Mouse (Mus musculus) cerebellum, postnatal 25 days (tissue): Measurements from ENCODE around the gene Pgam1.
"Not testable (repeated sequence)": the region's sequence is repeated elsewhere in the genome, so short reads cannot be mapped to it uniquely, and the experiment has no call there.

Experiments
- DNase-seq, 2 experiments: peaks; one replicate each; pipeline ENCODE4 v3.0.0; 2021; ENCODE audit warnings: mixed read lengths in 2 of 2

The Pgam1 gene

DNA sequence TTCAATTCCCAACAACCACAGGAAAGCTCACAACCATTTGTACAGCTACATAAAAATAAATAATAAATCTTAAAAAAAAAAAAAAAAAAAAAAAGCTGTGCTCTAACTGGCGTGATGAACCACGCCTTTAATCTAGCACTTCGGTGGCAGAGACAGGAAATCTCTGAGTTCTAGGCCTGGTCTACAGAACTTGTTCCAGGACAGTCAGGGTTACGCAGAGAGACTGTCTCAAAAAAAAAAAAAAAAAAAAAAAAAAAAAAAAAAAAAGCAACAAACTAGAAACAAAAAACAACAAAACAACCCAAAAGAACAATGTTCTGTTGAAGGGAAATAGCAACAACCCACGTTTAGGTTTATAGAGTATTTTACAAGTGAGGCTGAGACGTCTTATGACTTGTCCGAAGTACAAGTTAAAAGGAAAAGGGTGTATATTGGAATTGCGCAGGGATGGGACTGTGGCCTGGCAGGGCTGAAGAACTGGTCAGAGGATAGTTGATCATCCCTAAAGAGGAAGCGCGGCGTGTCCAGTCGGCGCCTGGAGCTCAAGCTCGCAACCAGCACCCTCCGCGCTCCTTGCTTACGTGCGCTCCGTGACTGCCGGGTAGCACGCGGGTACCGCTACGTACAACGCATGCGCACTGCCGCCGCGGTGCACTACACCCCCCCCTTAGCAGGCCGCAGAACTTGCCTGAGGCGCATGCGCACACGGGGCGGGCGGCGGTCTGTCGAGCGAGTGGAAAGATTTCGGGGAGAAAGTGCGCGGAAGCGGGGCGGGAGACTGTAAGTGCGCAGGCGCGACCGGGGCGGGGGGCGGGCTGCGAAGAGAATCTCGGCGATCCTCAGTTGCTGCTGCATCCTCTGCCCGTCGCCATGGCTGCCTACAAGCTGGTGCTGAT lies at the start of gene Pgam1:
Gene Pgam1 (plus strand): TSS at position 746 of the 896 bp plus-strand sequence.
- DNase-seq, result peak; percentile 97 to 99

DNA sequence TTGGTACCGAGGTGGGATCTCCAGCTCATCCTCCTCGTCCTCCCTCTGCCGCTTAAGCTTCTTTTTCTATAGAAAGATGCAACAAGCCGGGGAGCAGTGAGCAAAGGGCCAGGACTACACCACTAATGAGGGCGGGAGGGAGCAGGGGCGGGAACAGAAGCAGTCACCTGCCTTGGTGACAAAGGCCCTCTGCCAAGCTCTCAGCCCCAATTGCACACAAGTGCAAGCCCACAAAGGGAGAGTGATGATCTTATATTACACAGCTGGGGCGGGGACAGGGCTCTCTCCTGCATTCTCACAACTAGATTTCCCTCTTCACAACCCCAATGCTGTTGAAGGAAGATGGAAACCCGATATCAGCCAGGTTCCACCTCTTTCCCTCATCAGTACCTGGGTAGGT lies 45.0 kb upstream of the Pgam1 start:
- no peak for DNase-seq

DNA sequence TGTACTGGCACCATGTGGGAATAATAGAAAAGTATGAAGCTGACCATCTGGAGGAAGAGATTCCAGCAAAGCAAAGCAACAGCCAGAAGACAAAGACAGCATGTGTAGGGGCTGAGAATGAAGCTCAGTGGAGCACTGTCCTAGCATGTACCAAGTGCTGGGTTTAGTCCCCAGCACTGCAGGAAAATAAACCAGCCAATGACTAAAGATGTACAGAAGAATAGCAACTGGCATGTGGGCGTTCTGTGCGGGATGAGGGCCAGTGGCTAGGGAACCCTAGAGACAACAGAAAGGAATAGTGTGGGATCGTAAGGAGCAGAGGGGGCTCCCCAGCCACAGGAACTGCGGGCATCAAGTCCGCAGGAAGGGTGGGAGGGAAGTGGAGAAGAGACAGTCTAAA lies 42.4 kb upstream of the Pgam1 start:
- no peak for DNase-seq

DNA sequence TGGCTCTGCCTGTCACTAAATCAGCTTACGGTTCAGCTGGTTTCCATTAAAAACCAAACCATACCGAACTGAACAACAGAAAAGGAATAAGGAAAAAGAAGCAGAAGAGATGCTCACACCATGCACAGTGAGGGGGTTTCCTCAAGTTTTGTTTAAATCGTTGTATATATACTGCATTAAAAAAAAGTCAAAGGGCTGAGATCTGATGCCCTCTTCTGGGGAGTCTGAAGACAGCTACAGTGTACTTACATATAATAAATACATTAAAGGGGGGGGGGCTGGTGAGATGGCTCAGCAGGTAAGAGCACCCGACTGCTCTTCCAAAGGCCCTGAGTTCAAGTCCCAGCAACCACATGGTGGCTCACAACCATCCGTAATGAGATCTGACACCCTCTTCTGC lies 41.8 kb upstream of the Pgam1 start:
- DNase-seq, result not testable (repeated sequence)

DNA sequence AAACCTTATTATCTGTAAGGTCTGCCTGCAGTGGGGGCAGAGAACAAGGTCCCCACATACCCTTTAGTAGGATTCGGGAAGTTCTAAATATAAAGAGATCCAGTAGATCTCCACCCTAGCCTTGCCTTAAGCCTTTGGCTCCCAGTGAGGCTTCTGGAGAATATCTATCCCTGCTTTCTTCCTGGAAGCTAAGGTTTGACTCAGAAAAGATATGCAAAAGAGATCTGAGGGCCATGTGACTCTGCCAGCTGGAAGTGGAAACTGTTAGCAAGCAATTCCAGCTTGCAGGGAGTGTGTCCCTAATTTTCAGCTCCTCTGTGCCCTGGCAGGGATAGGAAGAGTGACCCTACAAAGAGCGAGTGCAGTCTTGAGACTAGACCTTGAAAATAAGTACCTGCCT lies 39.4 kb upstream of the Pgam1 start:
- no peak for DNase-seq

DNA sequence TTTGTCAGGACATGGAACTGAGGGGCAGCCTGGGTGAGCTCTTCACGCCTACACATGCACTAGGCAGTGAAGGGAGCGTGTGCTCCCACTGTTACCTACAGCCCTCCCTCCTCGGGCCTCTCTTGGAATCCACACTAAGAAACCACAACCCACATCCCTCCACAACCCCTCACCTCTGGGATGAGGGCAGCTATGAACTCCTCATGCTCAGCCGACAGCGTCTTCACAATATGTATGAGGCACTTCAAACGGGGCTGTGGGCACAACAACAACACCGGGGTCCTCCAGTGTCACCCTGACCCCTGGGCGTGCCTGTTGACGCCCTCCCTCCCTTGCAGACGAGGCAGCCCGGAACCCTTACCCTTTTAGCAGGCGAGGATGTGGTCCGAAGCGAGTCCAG lies 37.4 kb upstream of the Pgam1 start:
- no peak for DNase-seq

DNA sequence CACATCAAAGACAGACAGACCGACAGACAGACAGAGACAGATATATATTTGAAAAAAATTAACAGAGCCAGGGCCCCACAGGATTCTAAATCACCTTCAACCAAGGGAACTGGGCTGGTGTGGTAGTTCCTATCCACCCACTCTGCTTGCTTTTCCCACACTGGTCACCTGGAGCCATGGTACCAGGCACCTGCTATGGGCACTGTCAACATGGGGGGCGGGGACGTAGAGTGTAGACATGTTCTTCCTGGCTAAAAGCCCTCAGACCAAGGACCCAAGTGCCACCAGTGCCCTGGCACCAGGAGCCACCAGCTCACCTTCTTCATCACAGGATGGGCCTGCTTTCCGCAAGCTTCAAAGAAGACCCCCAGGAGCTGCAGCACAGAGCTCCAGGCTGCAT lies 29.9 kb upstream of the Pgam1 start:
- no peak for DNase-seq

DNA sequence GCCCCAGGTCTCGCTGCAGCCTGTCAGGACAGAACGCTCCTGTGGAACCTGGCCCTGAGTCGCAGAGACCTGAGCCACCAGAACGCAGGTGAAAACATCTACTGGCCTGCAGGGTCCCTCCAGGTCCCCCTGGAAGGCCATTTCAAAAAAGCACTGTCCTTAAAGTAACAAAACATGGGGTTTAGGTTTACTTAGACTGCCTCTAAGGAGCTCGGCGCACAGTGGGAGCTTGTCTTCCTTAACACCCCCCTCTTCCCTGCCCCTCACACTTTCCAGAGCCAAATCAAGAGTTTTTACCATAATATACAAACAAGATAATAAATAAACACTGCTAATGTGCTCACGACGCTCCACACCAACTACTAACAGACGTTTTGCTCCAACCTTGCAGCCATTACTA lies 27.8 kb upstream of the Pgam1 start:
- DNase-seq, result no peak

DNA sequence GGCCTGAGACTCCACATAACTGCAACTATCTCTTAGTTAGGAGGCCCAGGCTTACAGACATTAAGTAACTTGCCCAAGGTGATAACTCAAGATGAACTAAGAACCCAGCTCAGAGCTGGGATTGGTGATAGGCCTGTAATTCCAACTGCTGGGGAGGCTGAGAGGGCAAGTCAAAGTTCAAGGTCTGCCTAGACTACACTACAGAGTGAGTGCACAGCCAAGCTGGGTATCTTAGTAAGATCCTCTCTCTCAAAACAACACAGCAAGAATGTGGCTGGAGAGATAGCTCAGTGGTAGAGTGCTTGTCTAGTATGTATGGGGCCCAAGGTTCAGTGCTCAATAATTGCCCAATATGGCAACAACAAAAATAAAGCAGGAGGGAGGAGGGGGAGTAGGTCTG lies 23.5 kb upstream of the Pgam1 start:
- no peak for DNase-seq

DNA sequence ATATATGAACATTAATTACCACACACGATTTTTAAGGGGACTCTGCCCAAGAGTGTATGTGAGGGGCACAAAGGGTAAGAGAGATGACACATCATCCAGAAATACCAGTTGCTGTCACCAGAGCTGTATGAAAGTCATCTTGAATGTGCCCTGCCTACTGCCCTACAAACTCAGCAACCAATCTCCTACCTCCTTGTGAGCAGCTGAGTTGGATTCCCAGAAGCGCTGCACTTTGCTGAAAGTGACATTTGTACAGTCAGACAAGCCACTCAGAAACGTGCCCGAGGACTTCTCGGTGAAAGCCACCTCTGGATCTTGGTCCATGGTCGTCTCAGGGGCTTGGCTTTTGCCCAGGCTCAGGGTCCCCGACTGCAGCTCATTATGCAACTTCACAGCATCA lies 16.8 kb upstream of the Pgam1 start:
- no peak for DNase-seq

DNA sequence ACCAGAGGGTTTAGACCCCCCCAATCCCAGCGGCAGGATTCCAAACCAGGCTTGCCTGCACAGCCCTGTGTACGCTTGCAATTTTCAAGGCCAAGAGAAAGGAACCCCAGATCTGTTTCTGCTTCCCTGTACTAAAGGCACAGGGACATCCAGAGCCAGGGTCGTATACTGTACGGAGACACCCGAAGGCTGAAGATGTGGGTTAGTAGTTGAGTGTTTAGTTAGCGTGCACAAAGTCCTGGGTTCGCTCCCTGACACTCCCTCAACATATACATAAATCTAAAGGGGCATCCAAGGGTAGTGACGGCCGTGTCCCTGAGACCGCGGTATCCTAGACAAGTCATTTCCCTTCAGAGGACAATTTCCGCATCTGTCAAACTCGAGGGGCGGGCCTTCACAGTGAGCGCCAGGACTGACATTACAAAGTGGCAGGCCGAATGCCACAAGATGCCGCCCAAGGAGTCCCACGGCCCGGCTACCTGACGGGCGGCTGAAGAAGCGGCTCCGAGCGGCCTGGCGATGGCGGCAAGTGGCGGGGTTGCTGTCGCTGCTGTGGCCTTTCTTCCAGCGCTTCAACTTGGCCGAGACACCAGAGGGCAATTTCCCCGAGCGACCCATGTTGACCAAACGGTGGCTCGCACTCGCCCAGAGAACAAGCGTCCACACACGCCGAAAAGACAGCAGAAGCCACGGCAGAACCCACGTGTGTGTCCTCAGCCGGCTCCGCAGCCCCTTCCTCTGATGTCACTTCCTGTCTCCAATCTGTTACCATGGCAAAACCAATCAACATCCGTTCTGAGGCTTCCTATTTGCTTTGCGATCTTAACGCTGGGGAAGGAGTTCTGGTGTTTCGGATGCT lies 16.0 kb upstream of the Pgam1 start, which contains the start of gene Rrp12:
Gene Rrp12 (minus strand): TSS at position 714 of the 859 bp plus-strand sequence.
- DNase-seq, result peak; percentile 78 to 84

DNA sequence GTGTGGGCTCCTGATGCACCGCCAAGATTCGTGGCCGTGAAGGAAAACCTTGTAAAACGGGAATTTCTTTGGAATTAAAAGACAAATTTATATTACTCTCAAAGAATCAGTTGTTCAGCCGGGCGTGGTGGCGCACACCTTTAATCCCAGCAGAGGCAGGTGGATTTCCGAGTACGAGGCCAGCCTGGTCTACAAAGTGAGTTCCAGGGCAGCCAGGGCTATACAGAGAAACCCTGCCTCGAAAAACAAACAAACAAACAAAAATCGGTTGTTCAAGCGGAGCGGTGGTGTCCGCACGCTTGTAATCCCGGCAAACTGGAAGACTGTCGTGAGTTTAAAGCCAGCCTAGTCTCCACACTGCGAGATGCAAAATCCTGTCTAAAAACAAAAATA lies 15.4 kb upstream of the Pgam1 start:
- no peak for DNase-seq

DNA sequence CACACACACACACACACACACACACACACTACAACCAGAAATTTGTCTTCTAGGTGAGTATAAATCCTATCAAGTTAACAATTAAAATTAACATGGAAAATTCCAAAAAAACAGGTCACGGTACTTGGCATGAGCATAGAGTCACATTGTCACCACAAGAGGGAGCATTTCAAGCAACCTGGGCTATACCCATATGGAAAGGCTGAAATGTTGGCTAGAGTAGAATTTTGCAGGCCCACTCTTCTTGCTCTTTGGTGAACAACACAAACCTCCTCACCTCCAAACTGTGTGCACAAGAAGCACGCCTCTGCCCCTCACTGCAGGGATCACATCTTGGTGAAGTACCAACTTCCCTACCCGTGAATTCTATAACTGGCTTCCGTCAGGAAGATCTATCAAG lies 12.9 kb upstream of the Pgam1 start:
- peak; percentile 30 to 61 for DNase-seq

DNA sequence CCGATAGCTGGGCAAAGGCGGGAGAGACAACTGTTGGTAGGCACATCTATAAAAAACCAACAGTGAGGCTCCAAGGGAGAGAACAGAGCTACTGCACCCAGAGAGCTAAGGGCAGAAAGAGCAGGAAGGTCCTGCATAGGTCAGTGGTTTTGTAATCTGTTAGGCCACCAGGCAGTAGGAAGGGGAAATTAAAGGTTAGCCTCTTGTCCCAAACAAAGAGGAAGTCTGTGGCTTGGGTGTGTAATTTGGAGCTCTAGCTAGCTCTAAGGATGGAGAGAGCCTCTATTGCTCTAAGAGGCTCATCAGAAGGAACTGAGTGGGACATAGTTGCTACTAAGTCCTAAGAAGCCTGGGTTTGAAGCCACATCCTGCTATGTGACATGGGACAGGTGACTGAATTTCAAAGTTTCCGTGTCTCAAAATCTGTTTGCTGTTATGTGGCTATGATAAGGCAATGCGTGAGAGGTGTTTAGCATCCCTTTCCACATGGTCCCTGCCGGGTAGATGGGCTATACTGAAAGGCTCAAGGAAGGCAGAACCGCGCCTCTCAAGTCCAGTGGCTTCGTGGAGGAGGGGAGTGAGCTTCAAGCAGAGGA lies 11.1 kb upstream of the Pgam1 start:
- DNase-seq, result no peak

DNA sequence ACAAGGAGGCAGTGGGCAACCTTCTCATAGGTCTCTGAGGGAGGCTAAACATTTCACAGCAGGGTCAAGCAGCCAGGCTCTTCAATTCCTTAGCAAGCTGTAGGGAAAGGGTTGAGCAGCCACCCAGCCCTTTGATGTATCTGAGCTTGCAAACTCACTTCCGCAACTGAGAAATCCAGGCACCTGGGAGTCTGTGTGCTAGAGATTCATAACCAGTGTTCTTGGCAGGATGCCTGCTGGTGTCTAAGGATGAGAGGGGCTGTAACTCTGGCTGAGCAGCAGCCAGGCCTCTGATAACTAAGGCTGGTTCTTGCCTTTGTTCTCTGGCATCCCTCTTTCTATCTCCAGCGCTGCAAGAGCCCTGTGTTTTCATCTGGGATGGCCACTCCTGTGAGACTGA lies 10.0 kb upstream of the Pgam1 start:
- DNase-seq, result no peak

DNA sequence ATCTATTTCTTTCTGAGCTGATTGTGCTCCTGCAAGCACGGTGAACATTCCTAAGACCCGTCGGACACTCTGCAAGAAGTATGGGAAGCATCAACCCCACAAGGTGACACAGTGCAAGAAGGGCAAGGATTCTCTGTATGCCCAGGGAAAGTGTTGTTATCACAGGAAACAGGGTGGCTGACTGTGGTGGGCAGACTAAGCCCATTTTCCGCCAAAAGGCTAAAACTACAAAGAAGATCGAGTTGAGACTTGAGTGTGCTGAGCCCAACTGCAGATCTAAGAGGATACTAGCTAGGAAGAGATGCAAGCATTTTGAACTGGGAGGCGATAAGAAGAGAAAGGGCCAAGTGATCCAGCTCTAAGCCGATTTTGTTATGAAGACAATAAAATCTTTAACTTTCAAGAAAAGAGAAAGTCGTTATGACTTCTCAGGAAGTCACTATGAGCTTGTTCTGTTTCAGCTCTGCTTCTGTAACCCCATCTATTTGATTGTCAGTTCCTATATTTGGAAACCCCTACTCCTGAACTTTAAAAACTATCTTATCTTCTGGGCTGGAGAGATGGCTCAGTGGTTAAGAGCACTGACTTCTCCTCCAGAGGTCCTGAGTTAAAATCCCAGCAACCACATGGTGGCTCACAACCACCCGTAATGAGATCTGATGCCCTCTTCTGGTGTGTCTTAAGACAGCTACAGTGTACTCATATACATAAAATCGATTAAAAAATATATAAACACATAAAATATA lies 8.7 kb upstream of the Pgam1 start:
- no peak for DNase-seq

DNA sequence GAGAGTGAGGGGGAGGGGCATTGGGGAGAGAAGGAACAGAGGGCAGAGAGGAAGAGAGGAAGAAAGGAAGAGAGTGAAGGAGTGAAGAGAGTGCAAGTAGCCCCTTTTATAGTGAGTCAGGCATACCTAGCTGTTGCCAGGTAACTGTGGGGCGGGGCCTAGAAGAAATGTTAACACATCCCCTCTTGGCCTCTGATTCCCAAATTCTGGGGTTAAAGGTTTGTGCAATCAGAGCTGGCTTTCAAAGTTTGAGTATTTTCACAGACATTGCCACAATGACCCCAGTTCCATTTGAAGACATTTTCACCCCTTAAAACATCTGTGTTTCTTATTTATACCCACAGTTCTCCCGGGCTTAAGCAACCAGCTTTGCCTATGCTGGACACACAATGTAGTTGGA lies 6.5 kb upstream of the Pgam1 start:
- DNase-seq, result no peak

DNA sequence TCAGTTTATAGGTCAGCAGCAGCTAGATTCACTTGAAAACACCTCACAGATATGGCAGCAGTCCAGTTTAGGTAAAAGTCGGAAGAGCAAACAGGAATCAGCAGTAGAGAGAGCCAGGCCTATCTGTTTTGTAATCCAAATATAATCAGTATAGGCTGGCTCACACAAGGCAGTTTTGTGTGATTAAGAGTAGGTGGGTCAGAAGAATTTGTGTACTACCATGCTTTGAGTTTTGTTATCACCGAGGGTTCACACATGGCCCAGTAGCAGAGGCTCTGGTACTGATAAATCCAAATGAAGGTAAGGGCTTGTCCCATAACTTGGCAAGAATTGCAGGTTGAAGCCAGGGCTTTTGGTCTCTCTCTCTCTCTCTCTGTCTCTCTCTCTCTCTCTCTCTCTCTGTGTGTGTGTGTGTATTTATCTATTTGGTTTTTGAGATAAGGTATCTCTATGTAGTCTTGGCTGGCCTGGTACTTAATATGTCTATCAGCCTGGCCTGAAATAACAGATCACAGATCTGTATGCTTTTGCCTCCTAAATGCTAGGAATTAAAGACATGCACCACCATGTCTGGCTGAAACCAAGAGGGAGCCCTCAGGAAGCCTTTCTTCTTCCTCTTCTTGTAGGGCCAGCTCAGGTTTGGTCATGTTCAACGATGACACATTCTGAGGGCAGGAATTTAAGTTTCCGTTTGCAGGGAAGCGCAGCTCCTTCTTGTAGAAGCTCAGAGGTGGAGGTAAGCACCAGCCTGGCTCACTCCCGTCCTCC lies 5.2 kb upstream of the Pgam1 start:
- no peak for DNase-seq

DNA sequence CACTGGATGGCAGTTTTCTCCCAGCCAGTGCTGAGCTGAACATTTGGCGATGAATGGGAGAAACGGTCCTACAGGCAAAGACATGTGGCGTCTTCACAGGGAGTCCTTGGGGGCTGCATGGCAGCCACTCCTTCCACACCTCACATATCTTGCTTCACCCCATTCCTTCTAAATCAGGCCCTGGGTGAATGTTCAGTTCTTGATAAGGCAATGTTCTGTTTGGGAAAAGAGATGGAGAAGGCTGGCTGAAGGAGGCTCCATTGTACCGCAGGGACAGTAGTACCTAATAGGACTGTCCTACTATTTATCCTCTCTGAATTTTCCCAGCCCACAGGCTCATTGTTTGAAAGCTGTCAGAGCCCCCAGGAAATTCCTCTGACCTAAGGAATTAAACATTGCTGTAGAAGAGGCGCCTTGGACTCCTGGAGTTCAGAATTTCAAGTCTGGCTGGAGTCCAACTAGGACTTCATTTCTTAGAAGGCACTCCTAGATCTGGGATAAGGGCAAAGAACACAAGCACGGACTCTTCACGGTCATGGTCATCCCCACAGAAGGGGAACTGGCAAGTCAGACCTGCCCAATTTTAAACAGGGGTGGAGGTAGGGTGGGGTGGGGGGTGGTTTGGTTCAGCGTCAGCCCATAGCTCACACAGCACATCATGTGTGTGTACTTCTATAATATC lies 4.5 kb upstream of the Pgam1 start:
- DNase-seq, result peak; percentile 19 to 29

DNA sequence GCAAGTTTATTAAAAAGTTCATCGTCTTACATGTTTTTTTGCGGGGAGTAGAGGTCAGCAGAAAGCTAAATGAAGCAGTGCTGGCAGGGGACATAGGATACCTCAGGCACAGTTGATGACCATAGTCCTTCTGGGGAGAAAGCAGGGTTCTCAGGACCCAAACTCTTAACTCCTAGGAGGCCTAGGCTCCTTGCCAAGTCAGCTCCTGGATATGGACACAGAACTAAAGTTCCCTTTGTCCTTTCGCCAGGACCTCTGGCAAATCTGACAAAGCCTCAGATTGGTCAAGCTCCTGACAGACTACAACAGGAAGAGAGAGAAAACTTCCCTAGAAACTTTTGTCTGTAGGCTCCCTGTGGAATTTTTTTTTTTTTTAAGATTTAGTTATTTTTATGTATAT lies 3.0 kb upstream of the Pgam1 start:
- DNase-seq, result no peak

DNA sequence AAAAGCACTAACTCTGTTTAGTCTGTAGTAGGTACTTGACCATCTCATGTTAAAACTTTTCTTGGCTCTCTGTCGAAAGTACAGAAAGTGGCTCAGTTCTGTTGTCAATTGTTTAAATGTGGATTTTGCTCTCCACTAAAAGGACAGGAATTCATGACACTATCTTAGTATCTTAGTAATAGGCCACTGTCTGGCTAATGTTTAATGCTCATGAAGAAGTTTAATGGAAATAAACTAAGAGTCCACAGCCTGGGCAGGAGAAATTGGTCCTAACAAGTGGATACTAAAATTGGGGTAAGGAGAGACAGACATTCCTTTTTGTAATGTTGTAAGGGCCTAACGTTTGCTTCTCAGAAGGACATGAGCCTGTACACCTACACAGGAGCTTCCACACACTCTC lies 1.3 kb upstream of the Pgam1 start:
- DNase-seq, result no peak
